Mouse (Mus musculus): ENCODE data around the gene Fermt2. TPM values are rescaled to one million over a fixed set of nuclear protein-coding genes. Genes with fewer than 3 reads are reported as not detected.

The Fermt2 gene
- polyA plus RNA-seq, 1 experiment: 95.9 TPM

DNA sequence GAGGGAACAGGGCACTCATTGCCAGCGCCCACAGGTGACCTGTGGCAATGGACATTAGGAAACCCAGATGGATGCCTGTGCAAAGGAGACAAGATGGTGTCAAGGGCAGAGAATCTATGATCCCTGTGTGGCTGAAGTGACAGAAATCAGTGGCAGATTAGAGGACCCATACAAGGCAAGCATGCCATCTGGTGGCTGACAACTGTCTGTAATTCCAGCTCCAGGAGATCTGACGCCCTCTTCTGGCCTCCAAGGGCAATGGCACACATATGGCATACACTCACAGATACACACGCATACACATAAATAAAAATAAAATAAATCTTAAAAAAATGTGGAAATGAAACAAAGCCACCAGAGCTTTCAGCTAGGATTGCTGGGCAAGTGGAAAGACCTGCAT, 18.2 kb upstream of the Fermt2 start:
- H3K27ac ChIP-seq (ENCODE audit: insufficient read depth, low read length): no peak overlapping the region
- H3K9ac ChIP-seq (ENCODE audit: low read depth, poor library complexity, severe bottlenecking): no peak overlapping the region
- H3K27me3 ChIP-seq (ENCODE audit: control insufficient read depth, insufficient read depth, low read length, poor library complexity, severe bottlenecking): no peaks in the 10 kb centered on the region
- H3K36me3 ChIP-seq (ENCODE audit: control insufficient read depth, insufficient read depth, low read length, poor library complexity, severe bottlenecking): no peaks in the 10 kb centered on the region
- H3K9me3 ChIP-seq (replicated peaks; ENCODE audit: control insufficient read depth, insufficient read depth, low read length, poor library complexity, severe bottlenecking): no peaks in the 10 kb centered on the region; the same call in 1 of the 2 replicates
- no peak overlapping the region for H3K4me3 ChIP-seq (ENCODE audit: low read depth, low read length)
- peaks cover 3% of the 10 kb centered on the region for H3K4me1 ChIP-seq (ENCODE audit: control insufficient read depth, insufficient read depth, low read length)
- TF ChIP-seq POLR2A (IDR thresholded peaks at IDR 0.05; ENCODE audit: insufficient read depth, low read length) (no peak), CTCF (IDR thresholded peaks at IDR 0.05; ENCODE audit: low read depth, low read length) (peak; percentile 91), EP300 (IDR thresholded peaks at IDR 0.05; ENCODE audit: insufficient read depth, low read depth, low read length) (no peak)

- Histone ChIP-seq H3K4me1 (ENCODE audit: control insufficient read depth, insufficient read depth, low read length) (peaks cover 3% of the 10 kb centered on the region), H3K9ac (ENCODE audit: low read depth, poor library complexity, severe bottlenecking) (no peak overlapping the region), H3K4me3 (ENCODE audit: low read depth, low read length) (no peak overlapping the region), H3K9me3 (replicated peaks; ENCODE audit: control insufficient read depth, insufficient read depth, low read length, poor library complexity, severe bottlenecking) (no peaks in the 10 kb centered on the region; the same call in 1 of the 2 replicates), H3K27me3 (ENCODE audit: control insufficient read depth, insufficient read depth, low read length, poor library complexity, severe bottlenecking) (no peaks in the 10 kb centered on the region), H3K36me3 (ENCODE audit: control insufficient read depth, insufficient read depth, low read length, poor library complexity, severe bottlenecking) (no peaks in the 10 kb centered on the region), H3K27ac (ENCODE audit: insufficient read depth, low read length) (no peak overlapping the region)
- no peak for TF ChIP-seq EP300 (IDR thresholded peaks at IDR 0.05; ENCODE audit: insufficient read depth, low read depth, low read length)
- no peak for TF ChIP-seq CTCF (IDR thresholded peaks at IDR 0.05; ENCODE audit: low read depth, low read length)
- no peak for TF ChIP-seq POLR2A (IDR thresholded peaks at IDR 0.05; ENCODE audit: insufficient read depth, low read length)
Observed at GRCm38 (mm10) chr14:45544905-45545304, 15.0 kb upstream of the Fermt2 start.

GRCm38 (mm10) chr14:45544026-45544425, 14.1 kb upstream of the Fermt2 start:
- Histone ChIP-seq H3K9me3 (replicated peaks; ENCODE audit: control insufficient read depth, insufficient read depth, low read length, poor library complexity, severe bottlenecking) (no peaks in the 10 kb centered on the region; the same call in 1 of the 2 replicates), H3K4me3 (ENCODE audit: low read depth, low read length) (no peak overlapping the region), H3K27ac (ENCODE audit: insufficient read depth, low read length) (no peak overlapping the region), H3K9ac (ENCODE audit: low read depth, poor library complexity, severe bottlenecking) (no peak overlapping the region), H3K27me3 (ENCODE audit: control insufficient read depth, insufficient read depth, low read length, poor library complexity, severe bottlenecking) (no peaks in the 10 kb centered on the region), H3K4me1 (ENCODE audit: control insufficient read depth, insufficient read depth, low read length) (peaks cover 3% of the 10 kb centered on the region), H3K36me3 (ENCODE audit: control insufficient read depth, insufficient read depth, low read length, poor library complexity, severe bottlenecking) (no peaks in the 10 kb centered on the region)
- TF ChIP-seq POLR2A (IDR thresholded peaks at IDR 0.05; ENCODE audit: insufficient read depth, low read length) (no peak), EP300 (IDR thresholded peaks at IDR 0.05; ENCODE audit: insufficient read depth, low read depth, low read length) (no peak), CTCF (IDR thresholded peaks at IDR 0.05; ENCODE audit: low read depth, low read length) (no peak)

- no peaks in the 10 kb centered on the region for H3K9me3 ChIP-seq (replicated peaks; ENCODE audit: control insufficient read depth, insufficient read depth, low read length, poor library complexity, severe bottlenecking)
- peaks cover 3% of the 10 kb centered on the region for H3K4me1 ChIP-seq (ENCODE audit: control insufficient read depth, insufficient read depth, low read length)
- H3K9ac ChIP-seq (ENCODE audit: low read depth, poor library complexity, severe bottlenecking): peak overlapping the region; percentile 11
- TF ChIP-seq EP300 (IDR thresholded peaks at IDR 0.05; ENCODE audit: insufficient read depth, low read depth, low read length) (peak; percentile 81), CTCF (IDR thresholded peaks at IDR 0.05; ENCODE audit: low read depth, low read length) (peak; percentile 86), POLR2A (IDR thresholded peaks at IDR 0.05; ENCODE audit: insufficient read depth, low read length) (no peak)
- H3K27ac ChIP-seq (ENCODE audit: insufficient read depth, low read length): peak overlapping the region; percentile 80
- H3K36me3 ChIP-seq (ENCODE audit: control insufficient read depth, insufficient read depth, low read length, poor library complexity, severe bottlenecking): no peaks in the 10 kb centered on the region
- H3K4me3 ChIP-seq (ENCODE audit: low read depth, low read length): peak overlapping the region; percentile 22; the same call in 1 of the 2 replicates
- H3K27me3 ChIP-seq (ENCODE audit: control insufficient read depth, insufficient read depth, low read length, poor library complexity, severe bottlenecking): no peaks in the 10 kb centered on the region
Observed at GRCm38 (mm10) chr14:45539659-45540468, 9.9 kb upstream of the Fermt2 start.

GRCm38 (mm10) chr14:45530364-45531345, 737 bp upstream of the Fermt2 start:
- peaks cover 4% of the 10 kb centered on the region; the same call in 1 of the 2 replicates for H3K36me3 ChIP-seq (ENCODE audit: control insufficient read depth, insufficient read depth, low read length, poor library complexity, severe bottlenecking)
- no peak for TF ChIP-seq EP300 (IDR thresholded peaks at IDR 0.05; ENCODE audit: insufficient read depth, low read depth, low read length)
- no peak for TF ChIP-seq CTCF (IDR thresholded peaks at IDR 0.05; ENCODE audit: low read depth, low read length)
- no peak for TF ChIP-seq POLR2A (IDR thresholded peaks at IDR 0.05; ENCODE audit: insufficient read depth, low read length)

More at GRCm38 (mm10) chr14:45530364-45531345, 737 bp upstream of the Fermt2 start:
- H3K4me1 ChIP-seq (ENCODE audit: control insufficient read depth, insufficient read depth, low read length): no peaks in the 10 kb centered on the region
- peak overlapping the region; percentile 94 for H3K4me3 ChIP-seq (ENCODE audit: low read depth, low read length)
- no peaks in the 10 kb centered on the region for H3K27me3 ChIP-seq (ENCODE audit: control insufficient read depth, insufficient read depth, low read length, poor library complexity, severe bottlenecking)
- 0 out of 2 replicates have a peak overlapping the region, but pooled peaks have one; percentile 6 for H3K27ac ChIP-seq (ENCODE audit: insufficient read depth, low read length)
- peak overlapping the region; percentile 90 for H3K9ac ChIP-seq (ENCODE audit: low read depth, poor library complexity, severe bottlenecking)
- no peaks in the 10 kb centered on the region for H3K9me3 ChIP-seq (replicated peaks; ENCODE audit: control insufficient read depth, insufficient read depth, low read length, poor library complexity, severe bottlenecking)

Data from ES-Bruce4 (cell line).